Mouse (Mus musculus) urinary bladder, postnatal 4 days (tissue): ENCODE data around the gene Pcbp3.

Experiments
- DNase-seq, 2 experiments: peaks; one replicate each; pipeline ENCODE4 v3.0.0; 2021 to 2022; ENCODE audit warnings: low spot score in 2 of 2

The Pcbp3 gene

GRCm38 (mm10) chr10:76844901-76845300 is 116.8 kb downstream of the Pcbp3 start:
- no peak for DNase-seq

- no peak for DNase-seq
These were observed 117.3 kb downstream of the Pcbp3 start for GRCm38 (mm10) chr10:76844365-76844764.

GRCm38 (mm10) chr10:76842087-76842486 is 119.6 kb downstream of the Pcbp3 start:
- DNase-seq, result no peak

- DNase-seq, result no peak
These were observed 120.5 kb downstream of the Pcbp3 start for GRCm38 (mm10) chr10:76841220-76841619.

- no peak for DNase-seq
These were observed 121.1 kb downstream of the Pcbp3 start for GRCm38 (mm10) chr10:76840566-76840965.

- peak; percentile 61 to 78 for DNase-seq
These were observed 126.0 kb downstream of the Pcbp3 start for GRCm38 (mm10) chr10:76835497-76836357.

- DNase-seq, result no peak
These were observed 128.8 kb downstream of the Pcbp3 start for GRCm38 (mm10) chr10:76832841-76833240.

GRCm38 (mm10) chr10:76831915-76832314 is 129.8 kb downstream of the Pcbp3 start:
- no peak for DNase-seq

- no peak for DNase-seq
These were observed 130.5 kb downstream of the Pcbp3 start for GRCm38 (mm10) chr10:76831151-76831550.

- DNase-seq, result no peak
These were observed 132.8 kb downstream of the Pcbp3 start for GRCm38 (mm10) chr10:76828936-76829335.

- no peak for DNase-seq
These were observed 139.0 kb downstream of the Pcbp3 start for GRCm38 (mm10) chr10:76822698-76823097.

- DNase-seq, result no peak
These were observed 142.4 kb downstream of the Pcbp3 start for GRCm38 (mm10) chr10:76819321-76819720.

- DNase-seq, result no peak
These were observed 143.3 kb downstream of the Pcbp3 start for GRCm38 (mm10) chr10:76818337-76818736.

- DNase-seq, result no peak
These were observed 144.8 kb downstream of the Pcbp3 start for GRCm38 (mm10) chr10:76816930-76817329.

- no peak for DNase-seq
These were observed 145.3 kb downstream of the Pcbp3 start for GRCm38 (mm10) chr10:76816436-76816835.

GRCm38 (mm10) chr10:76815481-76815880 is 146.2 kb downstream of the Pcbp3 start:
- DNase-seq, result no peak

- DNase-seq, result no peak
These were observed 146.9 kb downstream of the Pcbp3 start for GRCm38 (mm10) chr10:76814811-76815210.

GRCm38 (mm10) chr10:76809916-76810660 is 151.6 kb downstream of the Pcbp3 start:
- DNase-seq, result no peak

- DNase-seq, result no peak
These were observed 152.2 kb downstream of the Pcbp3 start for GRCm38 (mm10) chr10:76809439-76809838.

GRCm38 (mm10) chr10:76808446-76809400 is 153.0 kb downstream of the Pcbp3 start:
- DNase-seq, result no peak

- no peak for DNase-seq
These were observed 159.2 kb downstream of the Pcbp3 start for GRCm38 (mm10) chr10:76802500-76802885.
